Mouse (Mus musculus): ENCODE measurements around the gene Lime1. TPM values are rescaled to one million over a fixed set of nuclear protein-coding genes. Genes with fewer than 3 reads are reported as not detected.
A peak's percentile ranks its signal among the peaks of the same experiment; 100 is the strongest.

Gene Lime1
- 6.2 and 7.4 TPM in 2 replicates for polyA plus RNA-seq (2015; fragmentation: Nextera tagmentation; extraction: Ambion mirVana)

- Histone ChIP-seq H3K36me3 (replicated peaks) (peaks cover 60% of the 10 kb centered on the region), H3K4me1 (replicated peaks) (peaks cover 8% of the 10 kb centered on the region), H3K4me3 (replicated peaks) (no peak within 1 kb of the TSS), H3K9ac (no peak within 1 kb of the TSS), H3K9me3 (replicated peaks) (no peaks in the 10 kb centered on the region), H3K27ac (replicated peaks) (no peak within 1 kb of the TSS), H3K27me3 (no peaks in the 10 kb centered on the region), H3K4me2 (no peak within 1 kb of the TSS)
- ATAC-seq (ENCODE audit: insufficient read depth) = no peak
- WGBS (ENCODE audit: insufficient replicate concordance) = 86% methylated on average over 12 of the region's 12 CpGs
Measured at GRCm38 (mm10) chr2:181379778-181380177, at the start of gene Lime1. Lime1 (plus strand) TSS chr2:181380078.

- H3K4me1 ChIP-seq (replicated peaks) = no peaks in the 10 kb centered on the region
- H3K9ac ChIP-seq = no peak overlapping the region
- peaks cover 85% of the 10 kb centered on the region for H3K36me3 ChIP-seq (replicated peaks)
- no peak overlapping the region for H3K27ac ChIP-seq (replicated peaks)
- H3K9me3 ChIP-seq (replicated peaks) = no peaks in the 10 kb centered on the region
- no peak overlapping the region for H3K4me2 ChIP-seq
- no peak overlapping the region for H3K4me3 ChIP-seq (replicated peaks)
- ATAC-seq (ENCODE audit: insufficient read depth) = no peak
- H3K27me3 ChIP-seq = no peaks in the 10 kb centered on the region
Measured at GRCm38 (mm10) chr2:181332542-181332941, 47.3 kb upstream of the Lime1 start.

- WGBS (ENCODE audit: insufficient replicate concordance) = 45% methylated on average over 3 of the region's 3 CpGs
- H3K4me1 ChIP-seq (replicated peaks) = no peaks in the 10 kb centered on the region
- ATAC-seq (ENCODE audit: insufficient read depth) = peak; percentile 58
- no peaks in the 10 kb centered on the region for H3K9me3 ChIP-seq (replicated peaks)
- H3K9ac ChIP-seq = no peak overlapping the region
- no peak overlapping the region for H3K27ac ChIP-seq (replicated peaks)
- no peaks in the 10 kb centered on the region for H3K27me3 ChIP-seq
- no peak overlapping the region for H3K4me2 ChIP-seq
- H3K36me3 ChIP-seq (replicated peaks) = peaks cover 84% of the 10 kb centered on the region
- no peak overlapping the region for H3K4me3 ChIP-seq (replicated peaks)
Measured at GRCm38 (mm10) chr2:181334023-181334422, 45.9 kb upstream of the Lime1 start.

- H3K4me1 ChIP-seq (replicated peaks) = no peaks in the 10 kb centered on the region
- H3K4me3 ChIP-seq (replicated peaks) = no peak overlapping the region
- ATAC-seq (ENCODE audit: insufficient read depth) = no peak
- WGBS (ENCODE audit: insufficient replicate concordance) = 81% methylated on average over 4 of the region's 4 CpGs
- no peak overlapping the region for H3K27ac ChIP-seq (replicated peaks)
- no peak overlapping the region for H3K4me2 ChIP-seq
- H3K9me3 ChIP-seq (replicated peaks) = no peaks in the 10 kb centered on the region
- H3K27me3 ChIP-seq = no peaks in the 10 kb centered on the region
- H3K9ac ChIP-seq = no peak overlapping the region
- peaks cover 83% of the 10 kb centered on the region for H3K36me3 ChIP-seq (replicated peaks)
Measured at GRCm38 (mm10) chr2:181340426-181340825, 39.5 kb upstream of the Lime1 start.

- no peaks in the 10 kb centered on the region for H3K4me1 ChIP-seq (replicated peaks)
- 77% methylated on average over 6 of the region's 6 CpGs for WGBS (ENCODE audit: insufficient replicate concordance)
Measured at GRCm38 (mm10) chr2:181342766-181343165, 37.1 kb upstream of the Lime1 start.

DNA sequence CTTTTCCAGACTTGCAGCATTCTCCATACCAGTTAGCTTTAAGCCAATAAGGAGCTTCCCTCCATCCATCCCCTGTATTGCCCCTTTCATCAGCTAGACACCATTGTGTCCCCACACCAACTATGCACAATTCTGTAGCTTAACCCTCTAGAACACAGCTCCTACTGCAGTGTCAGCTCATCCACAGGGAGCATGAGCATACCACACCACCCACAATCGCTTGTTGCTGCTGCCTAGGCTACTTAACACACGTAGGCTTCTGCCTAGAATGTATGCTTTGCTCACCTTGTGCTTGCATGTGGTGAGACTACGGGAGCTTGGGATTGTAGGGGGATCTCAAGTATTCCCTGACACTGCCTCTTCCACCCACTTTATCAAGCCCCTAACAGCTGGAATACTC lies 23.1 kb upstream of the Lime1 start:
- no peaks in the 10 kb centered on the region for H3K4me1 ChIP-seq (replicated peaks)
- H3K9me3 ChIP-seq (replicated peaks) = no peaks in the 10 kb centered on the region
- no peaks in the 10 kb centered on the region for H3K27me3 ChIP-seq
- ATAC-seq (ENCODE audit: insufficient read depth) = no peak
- H3K4me2 ChIP-seq = no peak overlapping the region
- H3K4me3 ChIP-seq (replicated peaks) = no peak overlapping the region
- peaks cover 97% of the 10 kb centered on the region for H3K36me3 ChIP-seq (replicated peaks)
- no peak overlapping the region for H3K9ac ChIP-seq
- H3K27ac ChIP-seq (replicated peaks) = no peak overlapping the region
- 75% methylated on average over 3 of the region's 3 CpGs for WGBS (ENCODE audit: insufficient replicate concordance)

More at GRCm38 (mm10) chr2:181342766-181343165, 37.1 kb upstream of the Lime1 start:
- Histone ChIP-seq H3K4me3 (replicated peaks) (no peak overlapping the region), H3K9me3 (replicated peaks) (no peaks in the 10 kb centered on the region), H3K9ac (no peak overlapping the region), H3K36me3 (replicated peaks) (peaks cover 83% of the 10 kb centered on the region), H3K27me3 (no peaks in the 10 kb centered on the region), H3K27ac (replicated peaks) (no peak overlapping the region), H3K4me2 (no peak overlapping the region)
- no peak for ATAC-seq (ENCODE audit: insufficient read depth)

DNA sequence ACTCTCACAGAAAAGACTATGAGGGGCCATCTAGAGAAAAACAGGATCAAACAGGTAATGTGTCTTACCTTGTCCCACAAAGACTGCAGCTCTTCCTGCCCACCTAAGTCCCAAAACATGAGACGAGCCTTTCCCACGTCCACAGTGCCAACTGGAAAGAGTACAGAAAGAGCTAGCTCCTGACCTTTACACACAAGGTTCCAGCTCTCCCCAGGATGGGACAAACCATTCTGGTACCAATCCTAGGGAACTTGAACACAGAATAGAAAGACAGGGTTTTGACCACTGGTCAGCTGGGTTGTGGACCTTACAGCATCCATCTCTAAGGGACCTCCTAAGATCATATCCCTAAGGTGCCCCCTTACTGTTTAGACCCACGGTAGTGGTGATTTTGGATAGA lies 15.9 kb upstream of the Lime1 start:
- WGBS (ENCODE audit: insufficient replicate concordance) = 67% methylated on average over 3 of the region's 3 CpGs
- no peak for ATAC-seq (ENCODE audit: insufficient read depth)
- Histone ChIP-seq H3K4me1 (replicated peaks) (peaks cover 48% of the 10 kb centered on the region), H3K9ac (peak overlapping the region; percentile 90; the same call in 1 of the 2 replicates), H3K36me3 (replicated peaks) (peaks cover 44% of the 10 kb centered on the region), H3K4me2 (peak overlapping the region; percentile 97), H3K4me3 (replicated peaks) (peak overlapping the region; percentile 78), H3K9me3 (replicated peaks) (no peaks in the 10 kb centered on the region), H3K27ac (replicated peaks) (no peak overlapping the region), H3K27me3 (no peaks in the 10 kb centered on the region)

DNA sequence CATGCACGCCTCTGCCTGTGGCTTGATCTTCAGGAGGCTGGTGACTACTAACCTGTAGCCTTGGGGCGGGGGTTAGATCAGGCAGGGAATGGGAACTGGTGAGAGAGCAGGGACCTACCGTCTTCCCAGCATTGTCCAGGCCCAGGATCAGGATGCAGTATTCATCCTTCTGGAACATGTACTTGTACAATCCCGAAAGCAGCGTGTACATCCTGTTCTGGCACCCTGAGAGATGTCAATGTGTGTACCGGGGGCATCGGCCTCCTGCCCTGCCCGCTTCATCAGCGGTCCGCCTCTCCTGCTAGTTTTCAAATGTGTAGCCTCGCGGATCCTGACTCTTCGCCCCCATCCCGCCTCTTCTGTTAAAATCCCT lies 15.4 kb upstream of the Lime1 start:
- Histone ChIP-seq H3K4me1 (replicated peaks) (peaks cover 48% of the 10 kb centered on the region), H3K27ac (replicated peaks) (peak overlapping the region; percentile 93), H3K9me3 (replicated peaks) (no peaks in the 10 kb centered on the region), H3K4me3 (replicated peaks) (peak overlapping the region; percentile 78), H3K27me3 (no peaks in the 10 kb centered on the region), H3K4me2 (peak overlapping the region; percentile 97), H3K36me3 (replicated peaks) (peaks cover 41% of the 10 kb centered on the region), H3K9ac (peak overlapping the region; percentile 90)
- WGBS (ENCODE audit: insufficient replicate concordance) = 4% methylated on average over 14 of the region's 14 CpGs
- ATAC-seq (ENCODE audit: insufficient read depth) = no peak

GRCm38 (mm10) chr2:181364860-181365596 lies 14.8 kb upstream of the Lime1 start, which contains the start of the genes Zgpat and Arfrp1:
Zgpat (plus strand) TSS chr2:181364928.
Arfrp1 (minus strand) TSS chr2:181365404.
- Histone ChIP-seq H3K4me3 (replicated peaks) (peak within 1 kb of the TSS; percentile 78), H3K4me1 (replicated peaks) (peaks cover 48% of the 10 kb centered on the region), H3K27ac (replicated peaks) (peak within 1 kb of the TSS; percentile 93), H3K36me3 (replicated peaks) (peaks cover 41% of the 10 kb centered on the region), H3K4me2 (peak within 1 kb of the TSS; percentile 97), H3K9me3 (replicated peaks) (no peaks in the 10 kb centered on the region), H3K27me3 (no peaks in the 10 kb centered on the region), H3K9ac (peak within 1 kb of the TSS; percentile 90)
- ATAC-seq (ENCODE audit: insufficient read depth) = peak; percentile 92
- WGBS (ENCODE audit: insufficient replicate concordance) = under 1% methylated on average over 71 of the region's 71 CpGs

DNA sequence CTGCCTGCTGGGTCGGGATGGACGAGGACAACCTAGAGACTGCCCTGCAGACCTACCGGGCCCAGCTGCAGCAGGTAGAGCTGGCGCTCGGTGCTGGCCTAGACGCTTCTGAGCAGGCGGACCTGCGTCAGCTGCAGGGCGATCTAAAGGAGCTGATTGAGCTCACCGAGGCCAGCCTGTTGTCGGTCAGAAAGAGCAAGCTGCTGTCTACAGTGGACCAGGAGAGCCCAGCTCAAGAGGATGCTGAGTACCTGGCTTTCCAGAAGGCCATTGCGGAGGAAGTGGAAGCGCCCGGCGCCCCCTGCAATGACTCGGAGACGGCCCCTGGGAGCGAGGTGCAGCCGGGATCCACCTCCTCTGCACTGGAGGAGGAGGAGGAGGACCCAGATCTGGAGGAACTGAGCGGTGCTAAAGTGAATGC lies 14.2 kb upstream of the Lime1 start:
- Histone ChIP-seq H3K4me2 (peak overlapping the region; percentile 97), H3K4me3 (replicated peaks) (peak overlapping the region; percentile 78), H3K27me3 (no peaks in the 10 kb centered on the region), H3K9ac (peak overlapping the region; percentile 90), H3K36me3 (replicated peaks) (peaks cover 41% of the 10 kb centered on the region), H3K4me1 (replicated peaks) (peaks cover 48% of the 10 kb centered on the region), H3K27ac (replicated peaks) (peak overlapping the region; percentile 93), H3K9me3 (replicated peaks) (no peaks in the 10 kb centered on the region)
- peak; percentile 71 for ATAC-seq (ENCODE audit: insufficient read depth)
- WGBS (ENCODE audit: insufficient replicate concordance) = under 1% methylated on average over 20 of the region's 20 CpGs

- H3K9me3 ChIP-seq (replicated peaks) = no peaks in the 10 kb centered on the region
- 88% methylated on average over 5 of the region's 5 CpGs for WGBS (ENCODE audit: insufficient replicate concordance)
- H3K9ac ChIP-seq = no peak overlapping the region
- H3K4me1 ChIP-seq (replicated peaks) = peaks cover 44% of the 10 kb centered on the region
- peaks cover 24% of the 10 kb centered on the region for H3K36me3 ChIP-seq (replicated peaks)
- no peak overlapping the region for H3K4me2 ChIP-seq
- no peak for ATAC-seq (ENCODE audit: insufficient read depth)
- no peak overlapping the region for H3K27ac ChIP-seq (replicated peaks)
- H3K4me3 ChIP-seq (replicated peaks) = no peak overlapping the region
- no peaks in the 10 kb centered on the region for H3K27me3 ChIP-seq
Measured at GRCm38 (mm10) chr2:181370001-181370400, 9.9 kb upstream of the Lime1 start.

Data from liver, embryonic 15.5 days (tissue).